Mouse (Mus musculus): Measurements from ENCODE around the gene Ttc26. TPM values are rescaled to one million over a fixed set of nuclear protein-coding genes. Genes with fewer than 3 reads are reported as not detected.
"Not testable (repeated sequence)": the region's sequence is repeated elsewhere in the genome, so short reads cannot be mapped to it uniquely, and the experiment has no call there.

Gene Ttc26
- polyA plus RNA-seq, 1 experiment, result not detected

DNA sequence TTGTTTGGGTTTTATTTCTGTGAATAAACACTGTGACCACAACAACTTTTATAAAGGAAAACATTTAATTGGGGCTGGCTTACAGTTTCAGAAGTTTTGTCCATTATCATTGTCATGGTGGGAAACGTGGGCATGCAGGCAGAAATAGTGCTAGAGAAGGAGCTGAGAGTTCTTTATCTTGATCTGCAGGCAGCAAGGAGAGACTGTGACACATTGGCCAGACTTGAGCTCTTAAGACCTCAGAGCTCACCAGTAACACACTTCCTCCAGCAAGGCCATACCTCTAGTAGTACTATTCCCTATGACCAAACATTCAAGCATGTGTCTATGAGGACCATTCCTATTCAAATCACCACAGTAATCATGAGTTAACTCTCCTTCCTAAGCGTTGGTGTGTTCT lies 67.0 kb downstream of the Ttc26 start:
- Histone ChIP-seq H3K4me3 (replicated peaks) (no peak overlapping the region), H3K4me1 (peaks cover 24% of the 10 kb centered on the region), H3K9me3 (no peaks in the 10 kb centered on the region), H3K36me3 (replicated peaks; ENCODE audit: low read length) (peaks cover 88% of the 10 kb centered on the region), H3K27me3 (replicated peaks) (no peaks in the 10 kb centered on the region)
- TF ChIP-seq FLI1 (IDR thresholded peaks at IDR 0.05; ENCODE audit: low read length) (no peak), GATA1 (IDR thresholded peaks at IDR 0.05; ENCODE audit: borderline replicate concordance, low read length) (no peak; the same call in 2 of the 3 replicates)

- H3K36me3 ChIP-seq (replicated peaks; ENCODE audit: low read length), result peaks cover 90% of the 10 kb centered on the region
- no peak for TF ChIP-seq FLI1 (IDR thresholded peaks at IDR 0.05; ENCODE audit: low read length)
- TF ChIP-seq GATA1 (IDR thresholded peaks at IDR 0.05; ENCODE audit: borderline replicate concordance, low read length), result no peak
Observed at GRCm38 (mm10) chr6:38453049-38453448, 71.8 kb downstream of the Ttc26 start.

DNA sequence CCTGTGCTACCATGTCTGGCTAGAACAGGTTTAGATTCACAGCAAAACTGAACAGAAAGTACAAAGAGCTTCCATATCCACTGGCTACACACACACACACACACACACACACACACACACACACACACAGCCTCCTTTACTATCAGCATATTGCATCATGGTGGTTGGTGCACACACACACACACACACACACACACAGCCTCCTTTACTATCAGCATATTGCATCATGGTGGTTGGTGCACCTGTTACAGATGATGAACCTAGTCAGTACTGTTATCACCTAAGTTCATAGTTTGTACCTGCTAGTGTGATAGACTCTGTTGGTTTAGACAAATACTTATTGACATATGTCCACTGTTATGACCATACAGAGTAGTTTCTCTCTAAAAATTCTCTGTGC lies 75.2 kb downstream of the Ttc26 start:
- not testable (repeated sequence) for H3K27me3 ChIP-seq (replicated peaks); H3K4me3 ChIP-seq (replicated peaks); H3K9me3 ChIP-seq; H3K4me1 ChIP-seq
- H3K36me3 ChIP-seq (replicated peaks; ENCODE audit: low read length), result peaks cover 88% of the 10 kb centered on the region

More at GRCm38 (mm10) chr6:38453049-38453448, 71.8 kb downstream of the Ttc26 start:
- no peak overlapping the region for H3K4me3 ChIP-seq (replicated peaks)
- H3K4me1 ChIP-seq, result peaks cover 6% of the 10 kb centered on the region
- H3K27me3 ChIP-seq (replicated peaks), result no peaks in the 10 kb centered on the region
- no peaks in the 10 kb centered on the region for H3K9me3 ChIP-seq

DNA sequence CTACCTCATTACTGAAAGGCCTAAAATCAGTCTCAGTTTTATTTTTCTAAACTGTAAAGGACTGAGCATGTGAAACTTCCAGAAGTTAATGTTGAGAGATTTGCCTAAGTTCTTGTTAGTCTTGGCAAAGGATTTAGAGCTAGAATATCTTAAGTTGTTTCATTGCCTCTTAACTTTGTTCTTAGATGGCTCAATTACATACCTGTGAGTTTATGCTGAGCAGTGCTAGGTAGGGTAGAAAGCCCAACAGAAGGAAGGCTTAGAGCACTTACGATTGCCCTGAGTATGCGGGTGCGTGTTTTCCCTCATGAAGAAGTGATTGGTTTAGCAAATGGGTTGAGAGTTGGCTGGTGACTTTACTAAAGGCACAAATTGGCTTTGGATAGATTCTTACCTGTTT lies 76.8 kb downstream of the Ttc26 start:
- TF ChIP-seq GATA1 (IDR thresholded peaks at IDR 0.05; ENCODE audit: borderline replicate concordance, low read length) (no peak), FLI1 (IDR thresholded peaks at IDR 0.05; ENCODE audit: low read length) (no peak)

DNA sequence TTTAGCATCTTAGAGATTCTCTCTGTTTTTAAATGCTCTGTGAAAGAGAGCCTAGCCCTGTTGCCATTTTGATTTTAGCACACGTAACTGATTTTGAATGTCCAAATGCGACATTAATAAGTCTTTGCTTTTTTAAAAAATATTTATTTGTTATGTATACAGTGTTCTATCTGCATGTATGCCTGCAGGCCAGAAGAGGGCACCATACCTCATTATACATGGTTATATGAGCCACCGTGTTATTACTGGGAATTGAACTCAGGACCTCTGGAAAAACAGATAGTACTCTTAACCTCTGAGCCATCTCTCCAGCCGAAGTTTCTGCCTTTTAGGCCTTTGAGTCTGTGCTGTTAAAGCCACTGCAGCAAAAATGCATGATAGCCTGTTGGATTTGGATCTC lies 88.3 kb downstream of the Ttc26 start:
- peaks cover 89% of the 10 kb centered on the region for H3K36me3 ChIP-seq (replicated peaks; ENCODE audit: low read length)

More for the DNA sequence above, 76.8 kb downstream of the Ttc26 start:
- Histone ChIP-seq H3K4me1 (no peaks in the 10 kb centered on the region), H3K27me3 (replicated peaks) (no peaks in the 10 kb centered on the region), H3K9me3 (no peaks in the 10 kb centered on the region), H3K4me3 (replicated peaks) (no peak overlapping the region), H3K36me3 (replicated peaks; ENCODE audit: low read length) (peaks cover 89% of the 10 kb centered on the region)

More for the DNA sequence above, 88.3 kb downstream of the Ttc26 start:
- H3K4me3 ChIP-seq (replicated peaks), result no peak overlapping the region
- H3K9me3 ChIP-seq, result no peaks in the 10 kb centered on the region
- H3K4me1 ChIP-seq, result peaks cover 15% of the 10 kb centered on the region; the same call in 1 of the 2 replicates
- TF ChIP-seq GATA1 (IDR thresholded peaks at IDR 0.05; ENCODE audit: borderline replicate concordance, low read length) (no peak), FLI1 (IDR thresholded peaks at IDR 0.05; ENCODE audit: low read length) (no peak)
- no peaks in the 10 kb centered on the region for H3K27me3 ChIP-seq (replicated peaks)

Other genes with a start within 250 kb of the Ttc26 start
- gene D630045J12Rik, start 127.5 kb upstream of the Ttc26 start, polyA plus RNA-seq (2012; ENCODE audit: insufficient read depth, low replicate concordance), result 0.17 TPM in 1 of 2 replicates, not detected in the other
- gene Zc3hav1l, start 82.2 kb upstream of the Ttc26 start, polyA plus RNA-seq (2012; ENCODE audit: insufficient read depth, low replicate concordance), result 0.56 and 1.5 TPM in 2 replicates
- gene Zc3hav1, start 26.9 kb upstream of the Ttc26 start, polyA plus RNA-seq (2012; ENCODE audit: insufficient read depth, low replicate concordance), result 3.3 and 6.1 TPM in 2 replicates
- 3.4 and 3.7 TPM in 2 replicates for gene Ubn2, start 52.5 kb downstream of the Ttc26 start, polyA plus RNA-seq (2012; ENCODE audit: insufficient read depth, low replicate concordance)
- 153 and 240 TPM in 2 replicates for gene Fmc1, start 152.0 kb downstream of the Ttc26 start, polyA plus RNA-seq (2012; ENCODE audit: insufficient read depth, low replicate concordance)
- 22.7 and 54.4 TPM in 2 replicates for gene Luc7l2, start 169.9 kb downstream of the Ttc26 start, polyA plus RNA-seq (2012; ENCODE audit: insufficient read depth, low replicate concordance)

All from megakaryocyte, embryonic 14.5 days (primary cell).